Mouse (Mus musculus) forebrain, embryonic 12.5 days (tissue): Measurements from ENCODE around the gene Bhlhb9. TPM values are rescaled to one million over a fixed set of nuclear protein-coding genes. Genes with fewer than 3 reads are reported as not detected.
"Not testable (repeated sequence)": the region's sequence is repeated elsewhere in the genome, so short reads cannot be mapped to it uniquely, and the experiment has no call there.

ENCODE experiments used
- ATAC-seq: fragments of 200-750 bp; cut with Nextera tagmentation; 2 replicates; pipeline ENCODE4 v1.8.0; 2017; ENCODE audit warnings: moderate TSS enrichment; ENCODE audit not compliant: low FRiP score
- H3K27ac ChIP-seq: fragments of 300-500 bp; sonication (generic); 2 replicates; pipeline ENCODE4 v1.5.1; 2016; ENCODE audit warnings: mild to moderate bottlenecking
- H3K27me3 ChIP-seq: fragments of 300-500 bp; sonication (generic); 2 replicates; pipeline ENCODE4 v1.6.1; 2016; ENCODE audit warnings: mild to moderate bottlenecking
- H3K36me3 ChIP-seq: fragments of 300-500 bp; sonication (generic); replicated peaks from 2 replicates; pipeline ENCODE4 v1.6.1; 2016; ENCODE audit warnings: mild to moderate bottlenecking
- H3K4me1 ChIP-seq: fragments of 300-500 bp; sonication (generic); 2 replicates; pipeline ENCODE4 v1.6.1; 2016
- H3K4me2 ChIP-seq: fragments of 300-500 bp; sonication (generic); 2 replicates; pipeline ENCODE4 v1.6.1; 2016; ENCODE audit warnings: mild to moderate bottlenecking, moderate library complexity
- H3K4me3 ChIP-seq: fragments of 300-500 bp; sonication (generic); replicated peaks from 2 replicates; pipeline ENCODE4 v1.5.1; 2016; ENCODE audit warnings: mild to moderate bottlenecking
- H3K9ac ChIP-seq: fragments of 300-500 bp; sonication (generic); 2 replicates; pipeline ENCODE4 v1.6.1; 2016; ENCODE audit warnings: mild to moderate bottlenecking
- H3K9me3 ChIP-seq: fragments of 300-500 bp; sonication (generic); 2 replicates; pipeline ENCODE4 v1.6.1; 2016
- WGBS: fragments of 180-500 bp; shearing (Covaris S2); methylation state at CpG from one replicate; pipeline ENCODE4 v1.1.7; 2016; 5-methylcytosine and 5-hydroxymethylcytosine counted together
- polyA plus RNA-seq: library from polyadenylated mRNA; unstranded; fragments of >200 nt; fragmentation: Nextera tagmentation; extraction: Ambion mirVana; gene quantifications from 2 replicates; pipeline ENCODE4 v1.2.1, GENCODE M21; 2016

Bhlhb9 gene
- 90.2 and 92.3 TPM in 2 replicates for polyA plus RNA-seq

DNA sequence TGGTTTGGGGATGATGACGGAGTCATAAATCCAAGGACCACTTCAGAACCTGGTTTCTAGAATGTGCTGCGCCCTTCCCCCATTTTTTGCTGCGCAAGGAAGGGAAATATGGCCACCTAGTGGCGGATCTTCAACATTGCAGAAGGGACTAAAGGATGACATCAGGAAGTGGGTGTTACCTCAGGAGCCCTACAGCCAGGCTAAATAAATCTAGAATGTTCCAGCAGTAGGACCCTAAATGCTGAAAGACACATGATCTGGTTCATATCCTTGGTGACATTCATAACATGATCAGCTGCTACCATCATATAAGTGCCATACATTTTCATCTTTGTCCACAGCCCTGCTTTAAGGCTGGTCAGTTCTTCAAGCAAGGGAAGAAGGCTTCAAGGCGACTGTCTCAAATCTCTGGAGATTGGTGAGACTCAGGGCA lies at the start of gene Bhlhb9:
TSS of gene Bhlhb9 (plus strand) at position 383 of the 433 bp plus-strand sequence.
- H3K36me3 ChIP-seq, result peaks cover 21% of the 10 kb centered on the region
- not testable (repeated sequence) for H3K4me1 ChIP-seq, H3K9me3 ChIP-seq, H3K27me3 ChIP-seq
- peak; percentile 15; the same call in 1 of the 2 replicates for ATAC-seq
- peak within 1 kb of the TSS; percentile 65 for H3K4me2 ChIP-seq
- 18% methylated on average over 3 of the region's 5 CpGs for WGBS
- H3K27ac ChIP-seq, result peak within 1 kb of the TSS; percentile 65; the same call in 1 of the 2 replicates
- peak within 1 kb of the TSS; percentile 69 for H3K9ac ChIP-seq
- H3K4me3 ChIP-seq, result peak within 1 kb of the TSS; percentile 57

DNA sequence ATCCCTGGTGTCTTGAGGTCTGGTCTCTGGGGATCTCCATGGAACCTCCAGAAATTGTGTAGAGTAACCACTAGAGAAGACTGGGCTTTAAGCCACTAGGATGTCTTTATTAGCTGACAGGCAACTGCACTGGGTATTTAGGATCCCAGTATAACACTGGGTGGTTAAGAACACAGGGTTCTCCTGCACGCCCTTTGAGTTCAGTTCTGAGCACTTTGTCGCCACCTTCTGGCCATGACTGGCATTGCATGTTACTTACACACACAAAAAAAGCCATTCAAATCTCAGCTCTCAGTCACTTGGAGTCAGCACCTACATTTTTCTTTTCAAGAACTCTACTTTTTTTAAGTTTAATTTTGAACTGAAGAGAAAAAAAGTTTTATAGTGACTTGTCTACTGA lies 44.6 kb upstream of the Bhlhb9 start:
- no peak for ATAC-seq
- Histone ChIP-seq H3K4me3 (no peak overlapping the region), H3K9ac (no peak overlapping the region), H3K27ac (no peak overlapping the region), H3K36me3 (peaks cover 9% of the 10 kb centered on the region), H3K4me2 (no peak overlapping the region), H3K9me3 (no peaks in the 10 kb centered on the region), H3K4me1 (no peaks in the 10 kb centered on the region), H3K27me3 (no peaks in the 10 kb centered on the region)
- 5% methylated on average over 2 of the region's 2 CpGs for WGBS

DNA sequence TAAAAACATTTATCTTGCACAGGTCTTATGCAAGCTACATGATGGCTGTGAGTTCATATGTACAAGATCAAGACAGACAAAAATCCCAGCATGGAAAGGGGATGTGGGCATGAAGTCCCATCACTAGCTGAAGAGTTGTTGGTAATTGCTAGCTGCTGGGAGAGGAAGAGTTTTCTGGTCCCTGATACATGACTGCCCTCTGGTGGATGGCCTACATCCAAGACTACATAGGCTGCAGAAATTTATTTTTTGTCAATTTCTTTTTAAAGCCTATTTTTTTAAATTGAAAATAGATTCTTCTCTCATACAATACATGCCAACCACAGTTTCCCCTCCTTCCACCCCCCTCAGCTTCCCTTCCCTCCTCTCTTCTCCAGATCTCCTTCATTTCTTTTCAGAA lies 35.7 kb upstream of the Bhlhb9 start:
- peaks cover 7% of the 10 kb centered on the region; the same call in 1 of the 2 replicates for H3K36me3 ChIP-seq
- no peak overlapping the region for H3K4me3 ChIP-seq

DNA sequence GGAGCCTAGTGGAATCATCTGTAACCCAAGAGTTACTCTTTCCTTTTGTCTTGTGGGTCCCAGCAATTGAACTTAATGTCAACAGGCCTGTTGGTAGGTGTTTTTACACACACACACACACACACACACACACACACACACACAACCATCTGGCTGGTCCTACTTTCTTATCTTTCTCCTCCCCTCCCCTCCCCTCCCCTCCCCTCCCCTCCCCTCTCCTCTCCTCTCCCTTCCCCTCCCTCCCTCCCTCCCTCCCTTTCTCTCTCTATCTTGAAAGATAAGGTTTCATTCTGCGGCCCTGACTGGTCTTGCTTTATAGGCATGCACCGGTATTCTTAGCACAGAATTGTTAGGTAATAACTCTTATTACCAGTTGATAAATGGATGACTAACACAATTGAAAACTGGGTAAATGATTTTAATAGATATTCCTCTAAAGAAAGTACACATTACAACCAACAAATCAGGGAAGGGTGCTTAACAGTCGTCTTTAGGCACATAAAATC lies 29.3 kb upstream of the Bhlhb9 start:
- H3K27me3 ChIP-seq, result no peaks in the 10 kb centered on the region
- WGBS, result 74% methylated on average over 3 of the region's 3 CpGs
- peaks cover 3% of the 10 kb centered on the region; the same call in 1 of the 2 replicates for H3K36me3 ChIP-seq
- H3K4me3 ChIP-seq, result no peak overlapping the region
- H3K27ac ChIP-seq, result no peak overlapping the region
- no peak for ATAC-seq
- no peak overlapping the region for H3K9ac ChIP-seq
- no peak overlapping the region for H3K4me2 ChIP-seq
- H3K4me1 ChIP-seq, result no peaks in the 10 kb centered on the region
- no peaks in the 10 kb centered on the region for H3K9me3 ChIP-seq

More for the DNA sequence above, 35.7 kb upstream of the Bhlhb9 start:
- no peak overlapping the region for H3K9ac ChIP-seq
- H3K9me3 ChIP-seq, result no peaks in the 10 kb centered on the region
- no peak overlapping the region for H3K4me2 ChIP-seq
- no peak overlapping the region for H3K27ac ChIP-seq
- H3K27me3 ChIP-seq, result no peaks in the 10 kb centered on the region
- H3K4me1 ChIP-seq, result no peaks in the 10 kb centered on the region
- ATAC-seq, result no peak

DNA sequence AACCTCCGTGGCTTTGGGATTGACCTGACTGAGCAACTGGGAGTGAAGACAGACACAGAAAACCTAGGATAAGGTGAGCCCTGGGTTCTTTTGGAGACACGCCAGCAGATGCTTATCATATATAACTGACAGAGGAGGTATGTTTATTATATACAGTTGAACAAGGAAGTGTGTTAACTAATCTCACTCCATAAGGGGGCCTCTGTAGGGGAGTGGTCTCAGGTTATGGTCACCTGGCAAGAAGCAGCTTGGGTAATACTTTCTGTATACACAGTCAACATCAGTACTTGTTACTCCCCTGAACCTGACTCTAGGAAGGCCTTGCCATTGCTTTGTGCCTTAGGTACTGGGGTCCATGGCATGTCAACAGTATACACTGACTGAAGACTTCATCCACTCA lies 28.8 kb upstream of the Bhlhb9 start:
- Histone ChIP-seq H3K27me3 (no peaks in the 10 kb centered on the region), H3K4me3 (no peak overlapping the region), H3K9ac (no peak overlapping the region), H3K4me1 (no peaks in the 10 kb centered on the region), H3K27ac (no peak overlapping the region), H3K4me2 (no peak overlapping the region), H3K9me3 (no peaks in the 10 kb centered on the region), H3K36me3 (0 out of 2 replicates have a peak, but pooled peaks cover 3% of the 10 kb centered on the region)
- 76% methylated on average over 2 of the region's 2 CpGs for WGBS
- ATAC-seq, result no peak

DNA sequence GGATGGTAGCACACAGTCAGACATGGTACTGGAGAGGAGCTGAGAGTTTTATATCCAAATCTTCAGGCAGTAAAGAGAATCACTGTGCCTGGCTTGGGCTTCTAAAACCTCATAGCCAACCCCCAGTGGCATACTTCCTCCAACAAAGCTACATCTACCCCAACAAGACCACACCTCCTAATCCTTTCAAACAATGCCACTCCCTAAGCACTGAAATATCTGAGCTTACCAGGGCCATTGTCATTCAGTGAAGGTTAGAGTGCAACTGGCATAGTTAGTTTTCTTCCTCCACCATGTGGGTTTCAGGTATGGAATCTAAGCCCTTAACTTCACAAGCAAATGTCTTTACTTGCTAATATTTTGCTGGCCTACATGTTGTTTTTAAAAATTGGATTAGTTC lies 5.9 kb upstream of the Bhlhb9 start:
- ATAC-seq, result no peak
- no peak overlapping the region for H3K9ac ChIP-seq
- H3K4me2 ChIP-seq, result no peak overlapping the region
- no peaks in the 10 kb centered on the region for H3K36me3 ChIP-seq
- 0 out of 2 replicates have a peak, but pooled peaks cover 8% of the 10 kb centered on the region for H3K27me3 ChIP-seq
- no peak overlapping the region for H3K4me3 ChIP-seq
- H3K4me1 ChIP-seq, result no peaks in the 10 kb centered on the region
- no peaks in the 10 kb centered on the region for H3K9me3 ChIP-seq
- H3K27ac ChIP-seq, result no peak overlapping the region

DNA sequence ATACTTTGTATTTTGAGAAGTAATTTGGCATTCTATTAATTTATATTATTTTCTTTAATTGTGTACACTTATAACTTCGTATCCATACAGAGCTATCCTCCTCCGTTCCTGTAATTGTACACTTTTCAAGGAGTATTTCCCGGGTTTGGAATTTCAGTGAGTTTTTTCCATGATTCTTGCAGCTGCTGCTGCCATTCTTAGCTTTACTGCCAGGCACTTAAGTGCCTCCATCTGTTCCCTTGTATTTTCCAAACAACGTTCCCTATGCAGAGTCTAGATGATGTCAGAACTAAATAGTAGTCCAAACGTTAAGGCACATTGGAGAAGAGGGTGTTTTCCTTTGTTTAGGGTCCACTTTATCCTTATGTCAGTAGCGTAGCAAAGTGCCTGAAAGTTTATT lies 5.1 kb upstream of the Bhlhb9 start:
- 75% methylated on average over 6 of the region's 6 CpGs for WGBS
- ATAC-seq, result no peak
- Histone ChIP-seq H3K36me3 (no peaks in the 10 kb centered on the region), H3K27me3 (0 out of 2 replicates have a peak, but pooled peaks cover 6% of the 10 kb centered on the region), H3K9me3 (no peaks in the 10 kb centered on the region), H3K4me3 (no peak overlapping the region), H3K4me2 (no peak overlapping the region), H3K9ac (no peak overlapping the region), H3K27ac (no peak overlapping the region), H3K4me1 (no peaks in the 10 kb centered on the region)

DNA sequence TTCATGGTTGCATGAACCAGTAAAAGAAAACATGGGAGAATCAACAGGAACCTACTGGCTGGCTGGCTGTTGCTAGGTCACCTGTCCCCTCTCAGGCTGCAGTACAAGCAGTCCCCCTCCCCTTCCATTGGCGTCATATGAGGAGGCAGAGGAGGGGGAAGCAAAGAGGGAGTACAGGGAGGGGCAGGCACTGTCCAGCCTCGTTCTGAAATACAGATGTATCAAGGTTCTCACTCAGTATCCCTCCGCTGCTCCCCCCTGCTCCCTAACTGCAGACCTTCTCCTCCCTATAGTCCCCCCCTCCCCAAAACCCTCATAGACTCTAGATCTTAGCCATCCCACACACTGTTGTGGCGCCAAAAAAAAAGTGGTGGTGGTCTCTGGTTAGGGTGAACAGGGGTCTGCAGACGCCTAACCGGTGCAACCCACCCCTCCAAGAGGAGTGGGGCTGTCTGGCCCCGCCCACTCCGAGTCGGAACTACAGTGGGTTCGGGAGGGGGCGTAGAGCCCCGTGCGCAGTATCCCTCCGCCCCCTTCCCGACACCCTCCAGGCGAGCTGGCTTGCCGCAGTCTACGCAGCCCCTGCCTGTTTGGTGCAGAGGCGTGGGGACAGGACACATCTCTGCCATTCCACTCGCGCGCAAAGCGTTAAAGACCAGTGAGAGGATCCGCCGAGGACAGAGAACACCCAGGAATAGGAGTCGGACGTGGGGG lies 1.6 kb upstream of the Bhlhb9 start:
- Histone ChIP-seq H3K36me3 (peaks cover 17% of the 10 kb centered on the region), H3K4me2 (peak overlapping the region; percentile 65), H3K9ac (peak overlapping the region; percentile 69), H3K4me3 (peak overlapping the region; percentile 57), H3K27ac (peak overlapping the region; percentile 65; the same call in 1 of the 2 replicates)
- not testable (repeated sequence) for H3K27me3 ChIP-seq, H3K4me1 ChIP-seq, H3K9me3 ChIP-seq
- WGBS, result 20% methylated on average over 26 of the region's 27 CpGs
- peak; percentile 90 for ATAC-seq

DNA sequence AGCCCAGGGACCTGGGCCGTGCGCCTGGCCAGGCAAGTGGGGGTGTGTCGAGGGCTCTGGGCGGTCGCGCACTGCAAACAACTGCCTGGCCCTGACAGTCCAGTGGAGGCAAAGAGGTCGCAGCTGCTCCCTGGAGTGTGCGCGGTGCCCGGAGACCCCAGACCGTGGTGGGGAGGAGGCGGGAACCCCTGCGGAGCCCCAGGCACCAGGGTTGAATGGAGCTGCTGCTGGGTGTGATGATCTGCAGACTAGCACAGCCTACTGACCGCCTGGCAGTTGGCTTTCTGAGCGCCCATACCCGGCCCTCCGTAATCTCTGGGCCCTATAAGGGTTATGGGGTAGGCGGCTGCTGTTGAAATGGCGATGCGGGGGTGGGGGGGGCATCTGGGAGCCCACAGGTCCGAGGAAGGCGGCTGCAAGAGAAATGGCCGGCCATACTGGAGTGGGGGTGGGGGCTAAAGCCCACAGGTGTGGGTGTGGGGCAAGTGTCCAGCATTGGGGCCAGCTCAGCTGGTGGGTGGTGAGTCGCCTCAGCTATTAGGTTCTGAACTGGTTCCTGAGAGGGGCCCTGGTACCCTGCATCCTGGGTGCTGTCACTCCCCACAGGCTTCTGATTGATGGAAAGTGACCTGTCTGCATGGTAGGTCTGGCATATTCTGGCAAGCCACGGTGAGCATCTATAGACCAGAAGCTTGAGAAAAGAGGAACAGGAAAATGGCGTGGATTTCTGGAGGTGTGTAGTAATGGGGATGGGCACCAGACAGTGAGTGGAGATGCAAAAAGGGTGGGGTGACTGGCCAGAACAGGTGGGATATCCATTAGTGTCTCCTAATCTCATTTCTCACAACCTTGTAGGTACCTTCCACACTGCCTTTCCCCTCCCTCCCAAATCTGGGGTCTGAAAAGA lies 836 bp upstream of the Bhlhb9 start:
- Histone ChIP-seq H3K27ac (peak overlapping the region; percentile 65; the same call in 1 of the 2 replicates), H3K4me2 (peak overlapping the region; percentile 65), H3K4me3 (peak overlapping the region; percentile 57), H3K9ac (peak overlapping the region; percentile 69), H3K36me3 (peaks cover 21% of the 10 kb centered on the region)
- H3K9me3 ChIP-seq, H3K27me3 ChIP-seq, H3K4me1 ChIP-seq: not testable (repeated sequence)
- peak; percentile 70 for ATAC-seq
- WGBS, result 21% methylated on average over 25 of the region's 26 CpGs

DNA sequence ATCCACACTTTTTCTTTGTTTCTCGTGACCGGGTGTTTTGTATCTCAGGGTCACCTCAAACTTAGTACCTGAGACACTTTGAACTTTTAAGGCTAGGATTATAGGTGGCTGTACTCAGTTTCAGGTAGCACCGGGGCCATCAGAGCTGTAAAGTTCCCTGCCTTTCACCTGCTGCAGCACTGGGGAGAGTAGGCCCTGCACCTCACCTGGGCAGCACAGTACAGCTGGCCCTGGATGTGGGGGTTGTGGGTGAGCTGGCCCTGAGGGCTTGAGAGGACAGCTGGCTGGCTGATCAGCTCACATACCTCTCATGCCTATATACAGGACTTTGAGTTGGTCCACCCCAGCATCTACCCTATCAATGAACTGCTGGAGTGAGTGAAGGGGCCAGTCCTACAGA lies 6.8 kb downstream of the Bhlhb9 start:
- Histone ChIP-seq H3K9me3 (no peaks in the 10 kb centered on the region), H3K4me3 (no peak overlapping the region), H3K36me3 (peaks cover 16% of the 10 kb centered on the region), H3K4me1 (no peaks in the 10 kb centered on the region), H3K27me3 (no peaks in the 10 kb centered on the region), H3K4me2 (no peak overlapping the region), H3K27ac (no peak overlapping the region), H3K9ac (no peak overlapping the region)
- 90% methylated on average over 3 of the region's 3 CpGs for WGBS
- no peak for ATAC-seq

DNA sequence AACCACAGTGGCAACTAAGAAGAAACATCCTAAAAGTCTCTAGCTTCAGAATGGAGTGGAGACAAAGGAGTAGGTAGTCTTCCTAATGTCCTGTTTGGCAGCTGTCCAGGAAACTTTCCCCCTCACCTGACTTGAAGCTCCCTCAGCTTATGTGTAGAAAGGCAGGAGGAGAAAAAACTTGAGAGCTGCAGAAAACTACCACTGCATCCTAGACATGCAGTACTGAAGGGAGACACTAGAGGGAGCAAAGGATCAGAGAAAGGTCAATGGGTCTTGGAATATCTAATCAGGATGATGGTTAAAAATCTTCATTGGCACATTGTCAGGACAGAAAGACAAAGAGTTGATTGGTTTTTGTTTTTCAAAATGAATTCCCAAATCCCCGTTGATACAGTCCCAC lies 8.4 kb downstream of the Bhlhb9 start:
- H3K27me3 ChIP-seq, result no peaks in the 10 kb centered on the region
- H3K4me3 ChIP-seq, result no peak overlapping the region
- no peak overlapping the region for H3K4me2 ChIP-seq
- no peak overlapping the region for H3K27ac ChIP-seq
- ATAC-seq, result no peak
- H3K9ac ChIP-seq, result no peak overlapping the region
- H3K36me3 ChIP-seq, result peaks cover 4% of the 10 kb centered on the region; the same call in 1 of the 2 replicates
- H3K9me3 ChIP-seq, result no peaks in the 10 kb centered on the region
- no peaks in the 10 kb centered on the region for H3K4me1 ChIP-seq
- WGBS, result 19% methylated on average over 1 of the region's 1 CpGs

DNA sequence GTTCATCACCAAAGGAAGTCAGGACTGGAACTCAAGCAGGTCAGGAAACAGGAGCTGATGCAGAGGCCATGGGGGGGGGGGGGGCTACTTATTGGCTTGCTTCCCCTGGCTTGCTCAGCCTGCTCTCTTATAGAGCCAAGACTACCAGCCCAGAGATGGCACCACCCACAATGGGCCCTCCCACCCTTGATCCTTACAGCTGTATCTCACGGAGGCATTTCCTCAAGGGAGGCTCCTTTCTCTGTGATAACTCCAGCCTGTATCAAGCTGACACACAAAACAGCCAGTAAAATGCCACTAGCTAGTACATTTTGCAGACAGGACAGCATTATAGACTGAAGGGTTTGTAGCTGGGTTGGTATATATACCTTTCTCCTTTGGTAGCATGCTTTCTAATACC lies 38.5 kb downstream of the Bhlhb9 start:
- H3K4me2 ChIP-seq, H3K9ac ChIP-seq: not testable (repeated sequence)
- WGBS, result 50% methylated on average over 1 of the region's 1 CpGs

More for the DNA sequence above, 38.5 kb downstream of the Bhlhb9 start:
- not testable (repeated sequence) for ATAC-seq, H3K4me3 ChIP-seq, H3K36me3 ChIP-seq, H3K27me3 ChIP-seq, H3K4me1 ChIP-seq, H3K9me3 ChIP-seq, H3K27ac ChIP-seq
